Mouse (Mus musculus): Measurements from ENCODE around the gene Rab10.

- TF ChIP-seq CTCF (IDR thresholded peaks at IDR 0.05; ENCODE audit: extremely low read depth, insufficient read depth, insufficient read length, insufficient replicate concordance): no peak
- no peak for TF ChIP-seq POLR2A (IDR thresholded peaks at IDR 0.05; ENCODE audit: low read depth, low read length)
These were observed 1.1 kb downstream of the Rab10 start for GRCm38 (mm10) chr12:3308541-3309241.

Measured in spleen, adult 2 months (tissue).